Mouse (Mus musculus) heart, embryonic 13.5 days (tissue): ENCODE measurements around the gene Nav3. TPM values are rescaled to one million over a fixed set of nuclear protein-coding genes. Genes with fewer than 3 reads are reported as not detected.

Source experiments
- ATAC-seq: fragments of 200-750 bp; cut with Nextera tagmentation; 2 replicates; pipeline ENCODE4 v1.8.0; 2017; ENCODE audit warnings: moderate TSS enrichment; ENCODE audit not compliant: insufficient number of reproducible peaks, low FRiP score, low TSS enrichment; ENCODE audit errors: extremely low read depth
- H3K27ac ChIP-seq: fragments of 300-500 bp; sonication (generic); replicated peaks from 2 replicates; pipeline ENCODE4 v1.5.1; 2015; ENCODE audit warnings: moderate library complexity, mild to moderate bottlenecking, inconsistent platforms
- H3K27me3 ChIP-seq: fragments of 300-500 bp; sonication (generic); replicated peaks from 2 replicates; pipeline ENCODE4 v1.6.1; 2015; ENCODE audit warnings: mild to moderate bottlenecking, inconsistent platforms
- H3K36me3 ChIP-seq: fragments of 300-500 bp; sonication (generic); 2 replicates; pipeline ENCODE4 v1.6.1; 2015; ENCODE audit warnings: mild to moderate bottlenecking, inconsistent platforms
- H3K4me1 ChIP-seq: fragments of 300-500 bp; sonication (generic); 2 replicates; pipeline ENCODE4 v1.6.1; 2015; ENCODE audit warnings: inconsistent platforms
- H3K4me2 ChIP-seq: fragments of 300-500 bp; sonication (generic); 2 replicates; pipeline ENCODE4 v1.6.1; 2015; ENCODE audit warnings: inconsistent platforms, mild to moderate bottlenecking, moderate library complexity
- H3K4me3 ChIP-seq: fragments of 300-500 bp; sonication (generic); 2 replicates; pipeline ENCODE4 v1.5.1; 2015; ENCODE audit warnings: moderate library complexity, mild to moderate bottlenecking, inconsistent platforms
- H3K9ac ChIP-seq: fragments of 300-500 bp; sonication (generic); 2 replicates; pipeline ENCODE4 v1.6.1; 2015; ENCODE audit warnings: inconsistent platforms, mild to moderate bottlenecking, moderate library complexity
- H3K9me3 ChIP-seq: fragments of 300-500 bp; sonication (generic); 2 replicates; pipeline ENCODE4 v1.6.1; 2016; ENCODE audit warnings: inconsistent platforms
- WGBS: fragments of 180-500 bp; shearing (Covaris S2); methylation state at CpG from one replicate; pipeline ENCODE4 v1.1.7; 2015; ENCODE audit warnings: mixed read lengths; 5-methylcytosine and 5-hydroxymethylcytosine counted together
- polyA plus RNA-seq: library from polyadenylated mRNA; unstranded; fragments of >200 nt; fragmentation: Nextera tagmentation; extraction: Ambion mirVana; gene quantifications from 2 replicates; pipeline ENCODE4 v1.2.1, GENCODE M21; 2015

The Nav3 gene
- 1.8 TPM in 2 replicates for polyA plus RNA-seq

DNA sequence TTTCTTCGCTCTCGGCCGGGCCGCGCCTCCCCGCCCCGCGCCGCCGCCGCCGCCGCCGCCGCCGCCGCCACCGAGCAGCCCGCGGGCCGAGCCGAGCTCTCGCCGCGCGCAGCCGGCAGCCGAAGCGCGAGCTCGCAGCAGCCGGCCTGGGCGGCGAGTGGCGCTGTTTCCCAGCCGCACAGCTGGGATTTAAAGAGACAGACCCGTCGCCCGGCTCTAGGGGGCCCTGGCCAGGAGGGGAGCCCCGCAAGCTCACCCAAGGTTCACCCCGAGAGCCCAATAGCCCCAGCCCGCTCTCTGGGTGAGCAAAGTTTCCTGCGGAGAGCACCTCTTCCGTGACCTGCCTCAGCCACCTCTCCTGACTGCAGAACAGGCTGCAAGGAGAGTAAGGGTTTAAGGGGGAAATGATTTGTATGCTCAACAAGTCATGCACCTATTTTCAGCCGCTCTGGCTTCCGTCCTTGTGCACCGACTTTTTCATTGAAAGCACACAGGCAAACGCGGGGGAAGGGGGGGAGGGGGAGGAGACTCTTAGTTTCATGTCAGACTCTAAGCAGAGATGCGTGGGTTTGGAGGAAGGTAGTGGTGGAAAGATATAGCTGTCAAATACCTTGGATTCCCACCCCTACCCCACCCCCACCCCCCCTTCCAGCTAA, at the start of gene Nav3:
Nav3 (minus strand) TSS at position 367 of the 656 bp plus-strand sequence.
- peak within 1 kb of the TSS; percentile 76 for H3K4me3 ChIP-seq
- peak within 1 kb of the TSS; percentile 85 for H3K9ac ChIP-seq
- no peaks in the 10 kb centered on the region for H3K9me3 ChIP-seq
- peak within 1 kb of the TSS; percentile 97 for H3K4me2 ChIP-seq
- WGBS = under 1% methylated on average over 34 of the region's 50 CpGs
- H3K27me3 ChIP-seq = peaks cover 43% of the 10 kb centered on the region
- H3K27ac ChIP-seq = no peak within 1 kb of the TSS; the same call in 1 of the 2 replicates
- ATAC-seq = peak; percentile 46; the same call in 1 of the 2 replicates
- H3K4me1 ChIP-seq = peaks cover 9% of the 10 kb centered on the region; the same call in 1 of the 2 replicates
- H3K36me3 ChIP-seq = no peaks in the 10 kb centered on the region

DNA sequence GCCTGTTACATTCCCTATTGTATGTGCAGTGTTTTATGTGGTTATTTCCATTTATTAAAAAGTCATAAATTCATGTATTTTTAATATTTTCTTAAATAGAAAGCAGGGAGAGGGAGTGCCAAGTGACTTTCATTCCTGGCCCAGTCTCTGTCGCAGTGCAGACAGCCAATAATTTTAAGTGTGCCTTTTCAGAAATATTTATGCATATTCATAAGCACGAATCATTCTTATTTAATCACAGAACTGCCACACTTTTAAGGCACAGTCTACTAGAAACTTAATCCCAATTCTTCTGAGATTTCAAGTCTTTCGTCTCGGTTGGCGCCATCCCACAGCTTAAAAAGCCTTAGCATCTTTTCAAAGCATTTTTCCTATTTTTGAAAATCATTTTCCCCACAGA, 29.3 kb upstream of the Nav3 start:
- Histone ChIP-seq H3K9me3 (no peaks in the 10 kb centered on the region), H3K4me1 (no peaks in the 10 kb centered on the region), H3K4me2 (no peak overlapping the region), H3K36me3 (no peaks in the 10 kb centered on the region), H3K4me3 (no peak overlapping the region), H3K27me3 (no peaks in the 10 kb centered on the region), H3K27ac (no peak overlapping the region), H3K9ac (no peak overlapping the region)
- ATAC-seq = no peak
- 77% methylated on average over 5 of the region's 5 CpGs for WGBS

- Histone ChIP-seq H3K4me2 (no peak overlapping the region), H3K36me3 (no peaks in the 10 kb centered on the region), H3K4me1 (no peaks in the 10 kb centered on the region), H3K4me3 (no peak overlapping the region), H3K9ac (no peak overlapping the region), H3K27me3 (no peaks in the 10 kb centered on the region), H3K9me3 (no peaks in the 10 kb centered on the region), H3K27ac (no peak overlapping the region)
- 63% methylated on average over 8 of the region's 8 CpGs for WGBS
- no peak for ATAC-seq
Measured at GRCm38 (mm10) chr10:110484822-110485221, 28.8 kb upstream of the Nav3 start.

- no peak overlapping the region for H3K4me3 ChIP-seq
- H3K9me3 ChIP-seq = no peaks in the 10 kb centered on the region
- no peaks in the 10 kb centered on the region for H3K36me3 ChIP-seq
- no peak overlapping the region for H3K9ac ChIP-seq
- H3K4me2 ChIP-seq = no peak overlapping the region
- H3K27me3 ChIP-seq = no peaks in the 10 kb centered on the region
- WGBS = 81% methylated on average over 3 of the region's 3 CpGs
- no peak overlapping the region for H3K27ac ChIP-seq
- no peak for ATAC-seq
- H3K4me1 ChIP-seq = no peaks in the 10 kb centered on the region
Measured at GRCm38 (mm10) chr10:110479189-110479588, 23.2 kb upstream of the Nav3 start.

DNA sequence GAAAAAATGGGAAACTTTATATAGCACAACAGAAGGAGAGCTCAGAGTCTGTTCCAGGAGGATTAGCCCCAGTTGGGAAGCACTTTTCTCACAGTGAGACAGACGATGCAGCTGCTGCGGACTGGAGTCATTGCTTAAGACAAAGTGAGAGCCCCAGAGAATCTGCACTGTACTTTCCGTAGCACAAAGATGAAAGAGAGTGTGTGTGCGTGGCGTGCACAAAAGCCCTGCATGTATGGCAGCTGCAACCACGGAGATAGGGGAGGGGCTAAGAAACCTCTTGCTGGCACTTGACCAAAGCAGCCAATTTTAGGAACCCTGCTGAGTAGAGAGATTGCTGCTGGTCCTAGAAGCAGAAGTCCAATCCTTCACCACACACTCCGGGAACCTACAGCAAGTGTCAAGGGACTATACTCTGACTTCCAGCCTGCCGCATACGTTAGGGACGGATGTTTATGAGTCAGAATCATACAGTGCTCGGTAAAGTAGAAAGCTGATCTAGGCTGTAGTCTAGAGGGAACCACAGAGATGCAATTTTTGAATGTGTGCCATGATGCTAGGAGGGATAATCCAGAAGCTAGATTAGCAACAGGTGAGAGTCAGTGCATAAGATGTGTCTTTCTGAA, 21.8 kb upstream of the Nav3 start:
- WGBS = 63% methylated on average over 11 of the region's 11 CpGs
- no peaks in the 10 kb centered on the region for H3K27me3 ChIP-seq
- H3K9me3 ChIP-seq = no peaks in the 10 kb centered on the region
- H3K27ac ChIP-seq = no peak overlapping the region
- H3K4me2 ChIP-seq = peak overlapping the region; percentile 22; the same call in 1 of the 2 replicates
- H3K4me1 ChIP-seq = no peaks in the 10 kb centered on the region
- H3K9ac ChIP-seq = no peak overlapping the region
- no peak for ATAC-seq
- no peak overlapping the region for H3K4me3 ChIP-seq
- no peaks in the 10 kb centered on the region for H3K36me3 ChIP-seq

DNA sequence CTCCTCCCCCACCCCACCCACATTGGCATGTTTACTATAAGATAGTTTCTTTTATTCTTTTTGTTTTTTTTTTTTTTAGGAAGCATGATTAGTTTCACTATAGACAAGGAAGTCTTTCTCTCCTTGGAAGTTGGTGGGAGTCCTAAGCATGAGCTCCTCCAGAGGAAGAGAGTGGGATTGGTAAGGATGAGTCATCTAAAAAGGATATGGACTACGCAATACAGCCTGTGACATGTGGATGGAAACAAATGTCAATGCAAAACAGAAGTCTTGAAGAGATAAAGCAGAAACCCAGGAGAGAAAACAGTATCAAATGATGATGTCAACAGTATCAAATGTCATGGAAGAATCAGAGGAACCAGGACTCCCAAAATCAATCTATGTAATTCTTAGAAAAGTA, 18.1 kb upstream of the Nav3 start:
- H3K27me3 ChIP-seq = no peaks in the 10 kb centered on the region
- no peak for ATAC-seq
- no peak overlapping the region for H3K4me2 ChIP-seq
- H3K4me1 ChIP-seq = no peaks in the 10 kb centered on the region
- H3K27ac ChIP-seq = no peak overlapping the region
- WGBS = 66% methylated on average over 1 of the region's 1 CpGs
- no peak overlapping the region for H3K4me3 ChIP-seq
- H3K9me3 ChIP-seq = no peaks in the 10 kb centered on the region
- no peak overlapping the region for H3K9ac ChIP-seq
- H3K36me3 ChIP-seq = no peaks in the 10 kb centered on the region

GRCm38 (mm10) chr10:110469445-110469844, 13.4 kb upstream of the Nav3 start:
- no peak overlapping the region for H3K9ac ChIP-seq
- H3K9me3 ChIP-seq = no peaks in the 10 kb centered on the region
- 71% methylated on average over 4 of the region's 4 CpGs for WGBS
- H3K27ac ChIP-seq = no peak overlapping the region
- ATAC-seq = no peak
- H3K4me1 ChIP-seq = no peaks in the 10 kb centered on the region
- H3K4me2 ChIP-seq = no peak overlapping the region
- no peaks in the 10 kb centered on the region for H3K27me3 ChIP-seq
- no peak overlapping the region for H3K4me3 ChIP-seq
- H3K36me3 ChIP-seq = no peaks in the 10 kb centered on the region

DNA sequence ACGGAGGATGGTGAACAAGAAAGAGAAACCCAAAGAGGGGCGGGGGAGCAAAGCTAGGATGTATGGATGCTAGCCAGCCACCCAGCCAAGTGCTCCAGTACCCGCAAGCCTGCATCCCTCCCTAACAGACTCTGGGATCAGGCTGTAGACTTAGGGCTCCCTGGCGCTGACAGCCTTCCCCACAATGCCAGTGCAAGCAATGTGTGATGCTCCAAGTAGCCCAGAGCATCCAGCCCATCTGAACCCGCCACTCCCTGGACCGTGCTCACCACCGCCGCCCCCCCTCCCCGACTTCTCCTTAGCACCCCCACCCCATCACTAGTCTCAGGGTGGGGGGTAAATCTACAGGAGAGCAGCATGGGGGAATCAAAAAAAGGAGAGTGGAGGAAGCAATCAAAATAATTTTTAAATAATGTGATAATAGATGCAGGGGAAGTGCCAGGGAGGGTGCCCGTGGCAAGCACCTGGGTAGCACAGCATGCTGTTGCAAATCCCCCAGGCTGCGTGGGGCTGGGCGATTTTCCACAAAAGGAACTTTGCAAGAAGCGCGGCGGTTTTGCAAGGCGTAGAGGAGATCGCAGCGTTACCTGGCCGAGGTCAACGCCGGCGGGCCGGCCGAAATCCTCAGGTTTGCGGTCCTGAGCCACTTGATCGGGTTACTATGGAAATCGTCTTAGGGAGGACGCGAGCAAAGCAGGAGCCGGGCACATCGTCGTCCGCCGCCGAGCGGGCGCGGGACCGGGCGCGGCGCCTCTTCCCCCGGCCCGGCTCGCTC, 754 bp downstream of the Nav3 start:
- peaks cover 43% of the 10 kb centered on the region for H3K27me3 ChIP-seq
- H3K27ac ChIP-seq = no peak overlapping the region; the same call in 1 of the 2 replicates
- H3K9me3 ChIP-seq = no peaks in the 10 kb centered on the region
- peak overlapping the region; percentile 85 for H3K9ac ChIP-seq
- peak overlapping the region; percentile 76 for H3K4me3 ChIP-seq
- no peak for ATAC-seq
- H3K4me1 ChIP-seq = peaks cover 9% of the 10 kb centered on the region; the same call in 1 of the 2 replicates
- no peaks in the 10 kb centered on the region for H3K36me3 ChIP-seq
- H3K4me2 ChIP-seq = peak overlapping the region; percentile 97
- WGBS = under 1% methylated on average over 41 of the region's 45 CpGs

- H3K9ac ChIP-seq = no peak overlapping the region
- ATAC-seq = no peak
- WGBS = 65% methylated on average over 5 of the region's 5 CpGs
Measured at GRCm38 (mm10) chr10:110453566-110453965, 2.4 kb downstream of the Nav3 start.

DNA sequence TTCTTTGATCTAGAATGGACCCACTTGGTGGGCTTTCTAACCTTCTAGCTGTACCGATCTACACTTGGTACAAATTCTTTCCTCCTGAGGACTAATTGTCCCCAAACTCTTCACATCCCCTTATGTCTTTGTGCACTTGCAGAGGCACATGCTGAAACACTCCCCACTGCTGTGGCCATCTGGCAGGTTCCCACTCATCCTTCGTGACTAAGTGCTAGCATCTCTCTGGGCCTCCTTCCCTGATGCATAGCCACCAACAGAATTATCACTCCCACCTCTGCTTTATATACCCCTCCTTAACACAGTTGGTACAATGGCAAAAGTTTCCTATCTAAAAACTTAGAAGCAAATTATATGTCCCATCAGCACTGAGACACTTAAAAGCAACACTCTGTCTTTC, 15.6 kb downstream of the Nav3 start:
- WGBS = 74% methylated on average over 2 of the region's 2 CpGs
- Histone ChIP-seq H3K4me1 (no peaks in the 10 kb centered on the region), H3K27me3 (no peaks in the 10 kb centered on the region), H3K4me2 (no peak overlapping the region), H3K36me3 (no peaks in the 10 kb centered on the region), H3K4me3 (no peak overlapping the region), H3K9me3 (no peaks in the 10 kb centered on the region), H3K27ac (no peak overlapping the region), H3K9ac (no peak overlapping the region)
- ATAC-seq = no peak

More at GRCm38 (mm10) chr10:110453566-110453965, 2.4 kb downstream of the Nav3 start:
- H3K4me2 ChIP-seq = no peak overlapping the region
- no peaks in the 10 kb centered on the region for H3K9me3 ChIP-seq
- peaks cover 9% of the 10 kb centered on the region; the same call in 1 of the 2 replicates for H3K4me1 ChIP-seq
- no peak overlapping the region for H3K27ac ChIP-seq
- no peaks in the 10 kb centered on the region for H3K36me3 ChIP-seq
- no peak overlapping the region for H3K4me3 ChIP-seq
- peaks cover 40% of the 10 kb centered on the region for H3K27me3 ChIP-seq

DNA sequence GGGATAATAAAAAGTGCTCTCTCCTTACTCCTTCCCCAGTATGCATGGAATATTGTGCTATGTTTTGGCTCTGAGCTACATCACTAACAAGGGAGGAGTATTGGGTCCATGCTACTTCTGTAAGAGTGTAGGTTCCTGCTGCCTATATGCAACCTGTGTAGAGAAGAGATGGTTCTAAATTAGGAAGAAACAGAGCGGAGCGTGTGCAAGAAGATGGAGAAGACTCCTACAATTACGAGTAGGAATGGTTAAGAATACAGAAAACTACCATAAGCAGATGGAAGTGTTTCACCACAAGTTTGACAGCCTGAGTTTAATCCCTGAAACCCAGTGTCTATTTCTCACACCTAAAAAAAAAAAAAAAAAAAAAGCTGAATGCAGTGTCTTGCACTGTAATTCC, 24.9 kb downstream of the Nav3 start:
- no peak overlapping the region for H3K4me2 ChIP-seq
- H3K36me3 ChIP-seq = no peaks in the 10 kb centered on the region
- H3K4me3 ChIP-seq = no peak overlapping the region
- no peak overlapping the region for H3K9ac ChIP-seq
- H3K27me3 ChIP-seq = no peaks in the 10 kb centered on the region
- H3K27ac ChIP-seq = no peak overlapping the region
- 81% methylated on average over 3 of the region's 3 CpGs for WGBS
- ATAC-seq = no peak
- no peaks in the 10 kb centered on the region for H3K4me1 ChIP-seq
- no peaks in the 10 kb centered on the region for H3K9me3 ChIP-seq
